15 mouse cellular contexts compared by ENCODE assay signal in genomic region chrX:60344991-60345390, GRCm38 (mm10).
DNase-seq lines count a peak whose midpoint lies in the region; ATAC-seq and TF ChIP-seq lines count a peak whose summit lies in the region.
"Had no signal": no experiment of that assay in that cellular context is flagged by ENCODE, and none has a peak within 500 bp of the region (broad histone marks: within the 10 kb centered on the region; RNA-seq: fewer than 3 reads in every experiment).

No protein-coding gene starts in this region.

- TF ChIP-seq EP300 in stomach, postnatal 0 days (optimal IDR thresholded peaks at IDR 0.05) = no peak

- peak; percentile 3 for DNase-seq in adrenal gland, postnatal 10 days
- no peak for DNase-seq in adrenal gland, adult 8-10 months
- peak; percentile 69 for DNase-seq in kidney, adult 2 months
- peak; percentile 31 for DNase-seq in 3T3-L1 (ENCODE audit: low read depth, low spot score)
- DNase-seq in gastrocnemius, postnatal 14 days = peak; percentile 5
- DNase-seq in stomach, postnatal 0 days (ENCODE audit: low spot score) = no peak
- DNase-seq: lung, adult 2 months; retina, postnatal 1 day; thymus, postnatal 4 days had no signal

- no peak overlapping the region for H3K4me2 ChIP-seq in kidney, embryonic 14.5 days (replicated peaks; ENCODE audit: low read depth, low read length)
- no peak overlapping the region for H3K4me2 ChIP-seq in stomach, postnatal 0 days (replicated peaks; ENCODE audit: low read depth)
- no peak overlapping the region for H3K4me2 ChIP-seq in midbrain, embryonic 13.5 days (replicated peaks)
- H3K4me2 ChIP-seq: embryonic facial prominence, embryonic 12.5 days; limb, embryonic 12.5 days; stomach, embryonic 15.5 days had no signal

- H3K9ac ChIP-seq in kidney, embryonic 14.5 days (ENCODE audit: low read depth, low read length) = no peak overlapping the region
- no peak overlapping the region for H3K9ac ChIP-seq in stomach, postnatal 0 days (ENCODE audit: low read length)
- no peak overlapping the region for H3K9ac ChIP-seq in midbrain, embryonic 13.5 days (replicated peaks)
- H3K9ac ChIP-seq: embryonic facial prominence, embryonic 12.5 days; limb, embryonic 12.5 days; stomach, embryonic 15.5 days had no signal

- no peak for TF ChIP-seq CTCF in kidney, adult 2 months (conservative IDR thresholded peaks at IDR 0.05; ENCODE audit: insufficient read depth, insufficient read length, low read depth, low read length)
- TF ChIP-seq CTCF in stomach, postnatal 0 days (IDR thresholded peaks at IDR 0.05; ENCODE audit: low read depth) = no peak

- H3K27ac ChIP-seq in kidney, adult 2 months (ENCODE audit: insufficient read depth, low read depth, low read length) = peak overlapping the region; percentile 38
- no peak overlapping the region for H3K27ac ChIP-seq in kidney, embryonic 14.5 days (ENCODE audit: low read depth, low read length)
- H3K27ac ChIP-seq in stomach, postnatal 0 days (replicated peaks) = no peak overlapping the region
- H3K27ac ChIP-seq in midbrain, embryonic 13.5 days = no peak overlapping the region
- H3K27ac ChIP-seq: embryonic facial prominence, embryonic 12.5 days; limb, embryonic 12.5 days; stomach, embryonic 15.5 days had no signal

- H3K4me3 ChIP-seq in kidney, adult 2 months (ENCODE audit: insufficient read depth, low read depth, low read length) = no peak overlapping the region
- no peak overlapping the region for H3K4me3 ChIP-seq in kidney, embryonic 14.5 days (ENCODE audit: low read length)
- no peak overlapping the region for H3K4me3 ChIP-seq in stomach, postnatal 0 days (ENCODE audit: low read depth, low read length)
- no peak overlapping the region for H3K4me3 ChIP-seq in midbrain, embryonic 13.5 days (replicated peaks)
- H3K4me3 ChIP-seq: embryonic facial prominence, embryonic 12.5 days; limb, embryonic 12.5 days; stomach, embryonic 15.5 days had no signal

- intact Hi-C loops in gastrocnemius, postnatal 14 days (cut with DNase I; ENCODE audit: low total_unique reads) = no loop called here

- ATAC-seq in kidney, embryonic 14.5 days (ENCODE audit: low FRiP score, low TSS enrichment) = no peak
- no peak for ATAC-seq in stomach, postnatal 0 days (ENCODE audit: low FRiP score, low TSS enrichment)
- no peak for ATAC-seq in midbrain, embryonic 13.5 days
- ATAC-seq: intestine, embryonic 16.5 days had no signal

- H3K27me3 ChIP-seq in kidney, adult 2 months (replicated peaks; ENCODE audit: control insufficient read depth, insufficient read depth, low read length) = no peaks in the 10 kb centered on the region
- H3K27me3 ChIP-seq in kidney, embryonic 14.5 days (ENCODE audit: control insufficient read depth, insufficient read depth, low read length) = no peaks in the 10 kb centered on the region
- H3K27me3 ChIP-seq in stomach, postnatal 0 days (ENCODE audit: control insufficient read depth, insufficient read depth, low read length) = no peaks in the 10 kb centered on the region
- no peaks in the 10 kb centered on the region for H3K27me3 ChIP-seq in midbrain, embryonic 13.5 days
- H3K27me3 ChIP-seq: embryonic facial prominence, embryonic 12.5 days; limb, embryonic 12.5 days; stomach, embryonic 15.5 days had no signal

- no peaks in the 10 kb centered on the region for H3K36me3 ChIP-seq in kidney, adult 2 months (ENCODE audit: control insufficient read depth, insufficient read depth, low read length)
- no peaks in the 10 kb centered on the region for H3K36me3 ChIP-seq in kidney, embryonic 14.5 days (ENCODE audit: control insufficient read depth, insufficient read depth, low read length)
- H3K36me3 ChIP-seq in stomach, postnatal 0 days (ENCODE audit: control insufficient read depth, insufficient read depth, low read length) = no peaks in the 10 kb centered on the region
- H3K36me3 ChIP-seq in midbrain, embryonic 13.5 days = no peaks in the 10 kb centered on the region
- H3K36me3 ChIP-seq: embryonic facial prominence, embryonic 12.5 days; limb, embryonic 12.5 days; stomach, embryonic 15.5 days had no signal

- no peaks in the 10 kb centered on the region for H3K9me3 ChIP-seq in kidney, embryonic 14.5 days (ENCODE audit: control insufficient read depth, low read length)
- no peaks in the 10 kb centered on the region for H3K9me3 ChIP-seq in stomach, postnatal 0 days (ENCODE audit: control insufficient read depth, low read length)
- H3K9me3 ChIP-seq in midbrain, embryonic 13.5 days = no peaks in the 10 kb centered on the region
- H3K9me3 ChIP-seq: embryonic facial prominence, embryonic 12.5 days; limb, embryonic 12.5 days; stomach, embryonic 15.5 days had no signal

- WGBS in kidney, adult 2 months = 34% methylated on average over 4 of the region's 4 CpGs
- 79% methylated on average over 4 of the region's 4 CpGs for WGBS in kidney, embryonic 14.5 days
- 64% methylated on average over 4 of the region's 4 CpGs for WGBS in stomach, postnatal 0 days
- 76% methylated on average over 4 of the region's 4 CpGs for WGBS in midbrain, embryonic 13.5 days

- no peak for TF ChIP-seq POLR2A in kidney, adult 2 months (IDR thresholded peaks at IDR 0.05; ENCODE audit: low read depth, low read length)

- no peaks in the 10 kb centered on the region for H3K4me1 ChIP-seq in kidney, adult 2 months (ENCODE audit: control insufficient read depth, insufficient read depth, low read length)
- no peaks in the 10 kb centered on the region for H3K4me1 ChIP-seq in kidney, embryonic 14.5 days (ENCODE audit: control insufficient read depth, insufficient read depth, low read length)
- H3K4me1 ChIP-seq in stomach, postnatal 0 days (replicated peaks; ENCODE audit: control insufficient read depth, insufficient read depth) = no peaks in the 10 kb centered on the region
- H3K4me1 ChIP-seq in midbrain, embryonic 13.5 days (replicated peaks) = no peaks in the 10 kb centered on the region
- H3K4me1 ChIP-seq: embryonic facial prominence, embryonic 12.5 days; limb, embryonic 12.5 days; stomach, embryonic 15.5 days had no signal

Comparison
In these comparisons a context has a peak if more than half of its experiments do, and no peak if none do; other contexts are left out.
1. DNase-seq: peak in adrenal gland, postnatal 10 days (single experiment), kidney, adult 2 months (single experiment), 3T3-L1 (single experiment) and gastrocnemius, postnatal 14 days (single experiment); none in adrenal gland, adult 8-10 months (single experiment) and stomach, postnatal 0 days (single experiment).